Mouse (Mus musculus): ENCODE results near the gene Kmt2b. TPM values are rescaled to one million over a fixed set of nuclear protein-coding genes. Genes with fewer than 3 reads are reported as not detected.

Gene Kmt2b
- polyA plus RNA-seq (2014; fragmentation: Illumina TruSeq; extraction: RNeasy Lipid Tissue Mini Kit (QIAGEN cat#74804); ENCODE audit: low replicate concordance): 4.6 TPM

DNA sequence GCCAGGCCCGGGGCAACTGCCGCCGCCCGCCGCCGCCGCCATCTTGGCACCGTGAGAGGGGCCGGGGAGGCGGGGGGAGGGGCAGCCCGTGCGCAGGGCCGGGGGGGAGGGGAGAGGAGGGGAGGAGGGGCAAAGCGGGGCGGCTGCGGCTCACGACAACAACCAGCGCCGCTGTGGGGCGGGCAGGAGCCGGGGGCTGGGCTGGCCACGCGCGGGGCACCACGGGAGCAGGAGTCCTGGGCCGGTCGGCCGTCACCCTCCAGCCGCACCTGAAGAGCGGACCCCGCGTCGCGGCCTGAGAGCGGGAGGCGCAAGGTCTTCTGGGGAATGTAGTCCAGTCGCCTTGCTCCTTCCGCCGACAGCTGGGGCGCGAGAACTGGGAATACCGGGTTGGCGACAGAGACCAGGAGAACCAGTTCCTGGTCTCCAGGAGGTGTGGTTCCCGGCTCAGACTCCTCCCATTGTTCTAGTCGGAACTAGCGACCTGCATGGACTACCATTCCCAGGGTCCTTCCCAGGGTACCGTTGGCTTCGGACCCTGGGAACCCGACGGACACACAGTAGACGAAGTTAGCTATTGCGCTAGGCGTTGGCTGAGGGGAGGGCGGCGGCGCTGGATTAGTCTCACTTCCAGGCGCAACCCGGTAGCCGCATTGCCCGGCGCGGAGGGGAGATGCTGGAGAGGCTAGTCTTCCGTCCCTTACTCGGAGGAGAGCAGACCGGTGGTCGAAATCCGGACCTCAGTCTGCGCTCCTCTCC, at the start of gene Kmt2b:
TSS of gene Kmt2b (minus strand) at position 51 of the 759 bp plus-strand sequence.

DNA sequence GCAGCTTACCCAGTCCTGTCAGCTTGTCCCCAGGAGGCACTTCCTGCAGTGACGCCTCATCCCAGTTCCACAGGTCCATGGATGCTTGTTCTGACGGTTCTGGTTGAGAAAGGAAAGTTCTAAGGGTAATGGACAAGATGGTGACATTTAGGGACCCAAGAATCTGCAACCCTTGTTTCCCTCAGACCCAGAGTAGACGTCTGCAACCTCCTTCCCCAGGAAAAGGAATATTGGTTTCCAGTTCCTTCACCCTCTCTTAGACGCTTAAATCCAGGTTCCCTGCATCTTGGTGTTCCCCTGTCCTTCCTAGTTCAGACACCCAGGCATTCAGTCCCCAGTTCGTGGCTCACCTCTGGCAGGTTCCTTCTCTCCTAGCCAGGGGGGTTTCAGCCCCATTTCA, 47.2 kb upstream of the Kmt2b start, which contains the start of gene Etv2:
TSS of gene Etv2 (minus strand) at position 101 of the 400 bp plus-strand sequence.

DNA sequence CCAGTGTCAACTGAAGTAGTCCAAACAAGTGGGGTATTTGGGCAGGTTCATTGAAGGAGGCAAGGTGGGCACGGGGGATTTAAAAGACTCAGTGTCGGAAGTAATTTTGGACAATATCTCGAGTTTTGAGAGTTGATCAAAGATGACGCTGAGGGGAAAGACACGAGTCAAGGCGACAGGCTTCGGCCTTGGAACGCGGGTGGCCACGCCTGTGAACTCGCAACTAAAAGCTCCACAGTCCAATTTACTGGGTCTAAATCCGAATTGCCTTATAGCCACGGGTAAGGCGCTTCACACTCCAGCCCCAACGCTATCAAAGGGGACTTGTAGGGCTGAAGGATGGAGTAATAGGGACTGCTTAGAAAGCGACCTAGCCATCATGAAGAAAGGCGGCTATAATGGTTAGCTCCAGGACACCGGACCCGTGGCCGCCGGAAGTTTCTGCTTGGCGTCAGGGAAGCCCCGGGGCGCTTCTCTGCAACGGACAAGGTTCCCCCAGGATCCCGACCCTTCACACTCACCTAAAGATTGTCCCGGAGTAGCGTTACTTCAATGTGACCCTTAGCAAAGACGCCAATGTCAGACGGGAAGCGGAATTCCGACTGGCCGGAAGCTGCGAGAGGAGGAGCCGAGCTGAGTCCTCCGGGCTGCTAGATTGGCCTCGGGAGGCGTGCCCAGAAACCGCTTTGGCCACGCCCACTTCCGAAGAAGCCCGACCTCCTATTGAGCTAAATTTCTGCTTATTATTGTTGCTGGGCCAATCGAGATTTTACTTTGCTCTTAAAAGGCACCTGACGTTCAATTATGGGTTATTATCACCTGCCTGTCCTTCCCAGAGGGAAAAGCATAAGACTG, 37.2 kb upstream of the Kmt2b start, which contains the start of gene Cox6b1:
TSS of gene Cox6b1 (minus strand) at position 622 of the 855 bp plus-strand sequence.

DNA sequence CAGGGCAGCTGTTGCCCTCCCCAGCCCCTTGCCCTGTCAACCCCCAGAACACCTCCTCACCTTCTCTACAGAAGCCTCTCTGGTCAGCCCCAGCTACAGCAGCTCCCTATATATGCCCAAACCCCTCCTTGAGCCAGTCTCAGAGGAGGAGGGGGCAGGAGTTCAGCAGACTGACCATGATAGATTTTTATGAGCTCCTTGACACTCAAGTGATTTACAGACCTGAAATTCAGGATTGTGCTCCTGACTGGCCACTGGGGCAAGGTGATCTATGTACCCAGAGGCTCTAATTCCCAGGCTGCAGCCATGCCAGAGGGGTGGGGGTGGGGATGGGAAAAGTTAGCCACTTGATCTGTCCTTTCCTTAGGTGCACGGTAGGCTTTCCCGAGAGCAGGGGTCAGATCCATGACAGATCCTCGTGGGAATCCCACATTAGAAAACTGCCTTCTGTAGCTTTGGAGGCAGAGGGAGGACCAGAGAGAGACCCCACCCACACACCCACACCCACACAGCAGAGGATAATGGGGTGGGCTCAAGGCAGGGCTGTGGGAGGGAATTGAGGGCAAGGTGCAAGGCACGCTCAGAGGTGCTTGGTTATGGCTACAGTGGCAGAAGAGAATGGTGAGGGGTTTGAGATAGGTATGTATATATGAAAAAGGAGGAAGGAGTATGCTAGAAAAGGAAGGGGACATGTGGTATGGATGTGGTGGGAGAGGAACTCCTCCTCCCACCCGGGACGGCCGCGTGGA, 24.3 kb upstream of the Kmt2b start, which contains the start of gene Upk1a:
TSS of gene Upk1a (minus strand) at position 194 of the 749 bp plus-strand sequence.

DNA sequence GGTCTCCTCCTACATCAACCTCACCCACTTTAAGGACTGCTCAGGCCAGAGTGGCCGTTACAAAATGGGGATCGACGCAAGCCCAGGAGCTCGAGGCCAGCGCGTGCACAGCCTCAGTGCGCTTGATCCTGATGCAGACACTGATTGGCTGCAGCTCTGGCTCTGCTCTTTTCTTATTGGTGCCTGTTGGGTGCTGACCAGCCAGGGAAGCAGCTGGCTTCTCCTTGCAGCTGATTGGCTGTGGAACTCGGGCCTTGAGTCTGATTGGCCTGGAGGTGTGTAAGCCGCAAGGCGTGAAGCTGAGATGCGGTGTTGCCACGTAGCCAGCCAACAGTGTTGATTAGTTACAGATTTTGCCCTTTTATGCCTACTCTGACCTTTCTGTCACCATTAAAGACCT, 10.3 kb upstream of the Kmt2b start, which contains the start of gene Zbtb32:
TSS of gene Zbtb32 (minus strand) at position 124 of the 400 bp plus-strand sequence.

DNA sequence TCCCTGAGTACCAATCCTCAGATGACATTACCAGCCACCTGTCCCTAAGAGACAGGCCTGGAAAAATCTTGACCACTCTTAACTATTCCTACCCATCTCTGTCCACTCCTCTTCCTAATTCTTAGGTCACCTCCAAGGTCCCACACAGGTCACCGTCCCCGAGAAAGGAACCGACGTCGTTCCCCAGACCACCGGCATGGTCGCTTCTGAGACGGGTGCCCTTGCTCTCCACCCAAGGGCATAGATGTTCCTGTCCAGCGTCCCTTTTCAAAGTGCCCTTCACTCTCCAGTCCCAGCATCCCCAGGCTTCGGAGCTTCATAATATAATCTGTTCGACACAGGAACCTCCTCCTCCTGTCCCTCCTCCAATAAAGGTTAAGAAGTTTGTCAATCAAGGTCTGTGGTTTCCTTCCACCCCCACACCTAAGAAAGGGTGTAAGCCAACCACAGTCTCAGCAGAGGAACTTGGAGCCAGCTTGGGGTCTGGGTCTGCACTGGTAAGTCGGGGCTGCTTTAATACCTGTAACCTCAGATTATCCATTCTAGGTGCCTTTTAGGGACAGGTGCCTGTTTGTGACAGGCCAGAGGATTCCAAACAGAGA, 23.5 kb downstream of the Kmt2b start, which contains the start of gene Igflr1:
TSS of gene Igflr1 (plus strand) at position 458 of the 602 bp plus-strand sequence.

DNA sequence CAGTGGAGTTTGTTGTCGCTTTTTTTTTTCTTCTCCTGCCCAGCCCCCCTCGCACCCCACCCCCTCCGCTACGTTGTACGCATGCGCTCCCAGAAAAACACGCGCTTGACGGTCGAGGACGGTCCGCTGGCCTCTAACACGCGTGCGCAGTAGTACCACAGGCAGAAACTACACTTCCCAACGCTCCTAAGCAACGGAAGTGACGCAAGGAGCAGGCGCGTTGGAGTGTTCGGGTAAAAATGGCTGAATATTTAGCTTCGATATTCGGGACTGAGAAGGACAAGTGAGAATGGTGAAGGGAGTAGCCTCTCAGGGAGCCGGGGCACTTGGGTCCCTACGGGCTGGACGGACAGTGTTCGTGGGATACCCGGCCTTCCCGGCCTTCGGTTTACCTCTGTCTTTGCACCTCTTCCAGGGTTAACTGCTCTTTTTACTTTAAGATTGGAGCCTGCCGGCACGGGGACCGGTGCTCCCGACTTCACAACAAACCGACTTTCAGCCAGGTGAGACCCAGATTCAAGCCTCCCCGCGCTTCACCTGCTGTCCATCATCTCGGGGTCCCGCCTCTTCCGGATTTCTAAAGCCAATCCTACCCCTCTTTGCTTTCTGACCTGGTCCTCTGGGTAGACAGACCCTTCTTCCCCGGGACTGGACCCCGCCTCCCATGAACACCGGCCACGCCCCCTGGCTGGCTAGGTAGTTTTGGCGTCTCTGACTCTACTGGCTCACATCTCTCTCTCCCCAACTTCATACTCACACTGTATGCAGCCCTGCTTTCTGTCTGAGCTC, 25.2 kb downstream of the Kmt2b start, which contains the start of the genes U2af1l4, Gm49396 and Psenen:
TSS of gene U2af1l4 (plus strand) at position 185 of the 789 bp plus-strand sequence.
TSS of gene Gm49396 (plus strand) at position 228 of the 789 bp plus-strand sequence.
TSS of gene Psenen (minus strand) at position 511 of the 789 bp plus-strand sequence.

DNA sequence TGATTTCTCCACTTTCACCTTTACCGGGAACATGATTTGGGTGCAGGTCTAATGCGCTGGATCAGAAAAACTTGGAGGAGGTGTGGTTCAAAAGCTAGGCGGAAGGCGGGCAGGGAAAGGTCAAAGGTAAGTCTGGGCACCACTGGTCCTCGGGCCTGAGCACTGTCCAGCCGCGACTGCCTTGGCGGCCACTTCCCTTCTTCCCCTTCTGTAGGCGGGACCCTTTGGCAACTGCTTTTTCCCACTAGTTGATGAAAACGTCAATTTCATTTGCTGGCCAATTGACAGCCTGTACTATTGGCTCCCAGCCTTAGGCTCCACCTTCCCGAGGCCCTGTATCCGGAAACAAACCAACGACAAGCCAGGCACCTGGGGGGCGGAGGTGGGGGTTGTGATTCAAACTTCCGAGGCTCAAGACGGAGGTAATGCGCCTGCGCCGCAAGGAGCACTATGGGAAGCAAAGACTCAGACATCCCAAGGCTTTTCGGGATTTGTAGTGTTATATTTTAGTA, 29.0 kb downstream of the Kmt2b start, which contains the start of gene Lin37:
TSS of gene Lin37 (minus strand) at position 396 of the 512 bp plus-strand sequence.

DNA sequence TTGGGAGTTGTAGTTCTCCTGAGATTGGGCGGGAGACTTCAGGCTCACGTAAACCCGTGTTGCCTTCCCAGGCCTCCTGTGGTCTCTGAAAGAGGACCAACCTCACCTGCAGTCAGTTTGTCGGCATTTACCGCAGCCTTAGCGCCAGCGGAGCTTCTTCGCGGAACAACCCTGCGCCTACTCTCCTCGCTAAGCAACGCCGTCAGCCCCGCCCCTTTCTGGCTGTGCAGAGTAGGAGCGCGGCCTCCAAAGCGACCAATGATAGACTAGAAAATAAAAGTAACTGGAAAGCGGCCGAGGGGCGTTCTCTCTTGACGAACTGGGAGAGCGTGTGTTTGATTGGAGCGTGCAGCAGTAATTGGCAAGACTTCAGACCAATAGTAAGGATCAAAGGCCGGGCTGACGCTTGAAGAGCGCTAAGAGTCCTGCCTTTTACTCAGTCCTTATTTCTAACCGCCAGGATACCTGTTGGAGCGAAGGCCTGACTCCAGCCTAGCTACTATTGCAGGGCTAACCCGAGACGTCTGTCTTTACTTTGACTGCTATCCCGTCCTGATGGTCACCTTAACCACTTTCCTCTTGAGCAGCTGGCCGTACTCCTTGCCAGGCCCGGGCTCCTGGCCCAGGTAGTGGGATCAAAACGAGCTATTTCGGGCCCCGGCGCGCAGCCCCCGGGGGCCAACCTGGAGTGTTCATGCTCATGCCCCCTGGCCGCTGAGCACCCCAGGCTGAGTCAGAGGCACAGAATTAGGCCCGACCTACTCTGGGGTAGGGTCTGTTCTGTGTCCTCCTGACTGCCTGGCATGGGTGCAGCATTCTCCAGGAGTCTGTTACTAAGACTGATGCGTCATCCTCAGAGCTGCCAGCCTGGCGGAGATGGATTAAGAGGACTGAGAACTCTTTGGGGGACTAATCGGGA, 36.2 kb downstream of the Kmt2b start, which contains the start of the genes Hspb6 and Proser3:
TSS of gene Hspb6 (plus strand) at position 77 of the 919 bp plus-strand sequence.
TSS of gene Proser3 (minus strand) at position 198 of the 919 bp plus-strand sequence.

DNA sequence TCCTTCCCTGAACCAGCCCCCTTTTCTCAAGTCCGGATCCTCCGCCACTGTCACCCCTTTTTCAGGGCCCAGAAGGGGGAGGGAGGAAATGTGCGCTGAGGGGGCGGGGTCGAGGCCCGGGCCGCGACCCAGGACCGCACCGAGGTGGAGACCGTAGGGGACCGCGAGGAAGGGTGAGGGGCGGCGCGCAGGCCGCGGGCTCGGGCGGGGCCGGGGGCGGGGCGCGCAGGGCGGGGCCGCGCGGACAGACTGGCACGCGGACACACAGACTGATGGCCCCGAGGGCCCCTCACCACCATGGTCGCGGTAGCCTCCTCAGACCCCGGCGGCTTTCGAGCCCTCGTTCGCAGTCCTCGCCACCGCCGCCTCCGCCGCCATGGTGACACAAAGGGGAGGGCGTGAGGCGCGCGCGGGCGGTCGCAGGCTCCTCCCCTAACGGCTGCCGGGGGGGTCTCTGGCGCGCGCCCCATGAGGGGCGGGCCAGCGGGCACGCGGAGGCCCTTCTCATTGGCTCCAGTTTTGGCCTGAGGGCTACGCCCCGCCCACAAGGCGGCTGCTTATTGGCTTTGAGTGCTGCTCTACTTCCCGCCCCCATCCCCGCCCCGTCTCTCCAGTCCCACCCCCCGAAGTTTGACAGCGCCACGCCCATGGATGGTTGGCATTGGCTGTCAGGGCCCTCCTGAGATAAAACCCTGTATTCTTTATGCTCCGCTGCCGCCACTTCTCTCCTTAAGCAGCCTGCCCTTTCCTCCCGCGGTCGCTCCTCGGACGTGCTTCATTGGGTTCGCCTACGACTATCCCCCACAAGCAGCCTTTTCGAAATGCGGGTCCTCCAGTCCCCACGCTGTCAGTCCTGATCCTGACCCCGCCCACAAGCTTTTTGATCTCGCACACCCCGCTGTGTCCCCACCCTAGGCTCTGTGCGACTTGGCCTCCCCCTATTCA, 53.6 kb downstream of the Kmt2b start, which contains the start of gene Arhgap33:
TSS of gene Arhgap33 (minus strand) at position 428 of the 945 bp plus-strand sequence.

Other genes starting within 250 kb of the Kmt2b start
- 0.41 TPM for gene Lrfn3, start 226.0 kb downstream of the Kmt2b start, polyA plus RNA-seq (2014; fragmentation: Illumina TruSeq; extraction: RNeasy Lipid Tissue Mini Kit (QIAGEN cat#74804); ENCODE audit: low replicate concordance)
- 2.8 TPM for gene Tyrobp, start 175.0 kb downstream of the Kmt2b start, polyA plus RNA-seq (2014; fragmentation: Illumina TruSeq; extraction: RNeasy Lipid Tissue Mini Kit (QIAGEN cat#74804); ENCODE audit: low replicate concordance)
- not detected for gene Hcst, start 168.9 kb downstream of the Kmt2b start, polyA plus RNA-seq (2014; fragmentation: Illumina TruSeq; extraction: RNeasy Lipid Tissue Mini Kit (QIAGEN cat#74804); ENCODE audit: low replicate concordance)
- gene Nfkbid, start 167.0 kb downstream of the Kmt2b start, polyA plus RNA-seq (2014; fragmentation: Illumina TruSeq; extraction: RNeasy Lipid Tissue Mini Kit (QIAGEN cat#74804); ENCODE audit: low replicate concordance): 0.67 TPM
- 9.8 TPM for gene Aplp1, start 143.2 kb downstream of the Kmt2b start, polyA plus RNA-seq (2014; fragmentation: Illumina TruSeq; extraction: RNeasy Lipid Tissue Mini Kit (QIAGEN cat#74804); ENCODE audit: low replicate concordance)
- gene Kirrel2, start 131.0 kb downstream of the Kmt2b start, polyA plus RNA-seq (2014; fragmentation: Illumina TruSeq; extraction: RNeasy Lipid Tissue Mini Kit (QIAGEN cat#74804); ENCODE audit: low replicate concordance): not detected
- 0.15 TPM for gene Nphs1, start 130.4 kb downstream of the Kmt2b start, polyA plus RNA-seq (2014; fragmentation: Illumina TruSeq; extraction: RNeasy Lipid Tissue Mini Kit (QIAGEN cat#74804); ENCODE audit: low replicate concordance)
- not detected for gene Prodh2, start 95.1 kb downstream of the Kmt2b start, polyA plus RNA-seq (2014; fragmentation: Illumina TruSeq; extraction: RNeasy Lipid Tissue Mini Kit (QIAGEN cat#74804); ENCODE audit: low replicate concordance)
- gene Arhgap33, start 53.7 kb downstream of the Kmt2b start, polyA plus RNA-seq (2014; fragmentation: Illumina TruSeq; extraction: RNeasy Lipid Tissue Mini Kit (QIAGEN cat#74804); ENCODE audit: low replicate concordance): 0.11 TPM
- 28.5 TPM for gene Hspb6, start 36.5 kb downstream of the Kmt2b start, polyA plus RNA-seq (2014; fragmentation: Illumina TruSeq; extraction: RNeasy Lipid Tissue Mini Kit (QIAGEN cat#74804); ENCODE audit: low replicate concordance)
- gene Proser3, start 36.4 kb downstream of the Kmt2b start, polyA plus RNA-seq (2014; fragmentation: Illumina TruSeq; extraction: RNeasy Lipid Tissue Mini Kit (QIAGEN cat#74804); ENCODE audit: low replicate concordance): 0.97 TPM
- not detected for gene Lin37, start 28.9 kb downstream of the Kmt2b start, polyA plus RNA-seq (2014; fragmentation: Illumina TruSeq; extraction: RNeasy Lipid Tissue Mini Kit (QIAGEN cat#74804); ENCODE audit: low replicate concordance)
- 2.6 TPM for gene U2af1l4, start 25.4 kb downstream of the Kmt2b start, polyA plus RNA-seq (2014; fragmentation: Illumina TruSeq; extraction: RNeasy Lipid Tissue Mini Kit (QIAGEN cat#74804); ENCODE audit: low replicate concordance)
- 6.2 TPM for gene Gm49396, start 25.4 kb downstream of the Kmt2b start, polyA plus RNA-seq (2014; fragmentation: Illumina TruSeq; extraction: RNeasy Lipid Tissue Mini Kit (QIAGEN cat#74804); ENCODE audit: low replicate concordance)
- gene Psenen, start 25.1 kb downstream of the Kmt2b start, polyA plus RNA-seq (2014; fragmentation: Illumina TruSeq; extraction: RNeasy Lipid Tissue Mini Kit (QIAGEN cat#74804); ENCODE audit: low replicate concordance): 17.3 TPM
- gene Igflr1, start 23.3 kb downstream of the Kmt2b start, polyA plus RNA-seq (2014; fragmentation: Illumina TruSeq; extraction: RNeasy Lipid Tissue Mini Kit (QIAGEN cat#74804); ENCODE audit: low replicate concordance): not detected
- gene Zbtb32, start 10.2 kb upstream of the Kmt2b start, polyA plus RNA-seq (2014; fragmentation: Illumina TruSeq; extraction: RNeasy Lipid Tissue Mini Kit (QIAGEN cat#74804); ENCODE audit: low replicate concordance): not detected
- gene Upk1a, start 24.1 kb upstream of the Kmt2b start, polyA plus RNA-seq (2014; fragmentation: Illumina TruSeq; extraction: RNeasy Lipid Tissue Mini Kit (QIAGEN cat#74804); ENCODE audit: low replicate concordance): not detected
- 1,034 TPM for gene Cox6b1, start 37.4 kb upstream of the Kmt2b start, polyA plus RNA-seq (2014; fragmentation: Illumina TruSeq; extraction: RNeasy Lipid Tissue Mini Kit (QIAGEN cat#74804); ENCODE audit: low replicate concordance)
- gene Etv2, start 47.1 kb upstream of the Kmt2b start, polyA plus RNA-seq (2014; fragmentation: Illumina TruSeq; extraction: RNeasy Lipid Tissue Mini Kit (QIAGEN cat#74804); ENCODE audit: low replicate concordance): not detected
- gene Rbm42, start 61.6 kb upstream of the Kmt2b start, polyA plus RNA-seq (2014; fragmentation: Illumina TruSeq; extraction: RNeasy Lipid Tissue Mini Kit (QIAGEN cat#74804); ENCODE audit: low replicate concordance): not detected
- gene Haus5, start 76.3 kb upstream of the Kmt2b start, polyA plus RNA-seq (2014; fragmentation: Illumina TruSeq; extraction: RNeasy Lipid Tissue Mini Kit (QIAGEN cat#74804); ENCODE audit: low replicate concordance): 2.8 TPM
- gene Pmis2, start 82.9 kb upstream of the Kmt2b start, polyA plus RNA-seq (2014; fragmentation: Illumina TruSeq; extraction: RNeasy Lipid Tissue Mini Kit (QIAGEN cat#74804); ENCODE audit: low replicate concordance): not detected
- not detected for gene 2200002J24Rik, start 110.2 kb upstream of the Kmt2b start, polyA plus RNA-seq (2014; fragmentation: Illumina TruSeq; extraction: RNeasy Lipid Tissue Mini Kit (QIAGEN cat#74804); ENCODE audit: low replicate concordance)
- gene Atp4a, start 123.5 kb upstream of the Kmt2b start, polyA plus RNA-seq (2014; fragmentation: Illumina TruSeq; extraction: RNeasy Lipid Tissue Mini Kit (QIAGEN cat#74804); ENCODE audit: low replicate concordance): not detected
- gene Tmem147, start 140.8 kb upstream of the Kmt2b start, polyA plus RNA-seq (2014; fragmentation: Illumina TruSeq; extraction: RNeasy Lipid Tissue Mini Kit (QIAGEN cat#74804); ENCODE audit: low replicate concordance): 4.8 TPM
- not detected for gene Gapdhs, start 155.0 kb upstream of the Kmt2b start, polyA plus RNA-seq (2014; fragmentation: Illumina TruSeq; extraction: RNeasy Lipid Tissue Mini Kit (QIAGEN cat#74804); ENCODE audit: low replicate concordance)
- 0.15 TPM for gene Sbsn, start 162.7 kb upstream of the Kmt2b start, polyA plus RNA-seq (2014; fragmentation: Illumina TruSeq; extraction: RNeasy Lipid Tissue Mini Kit (QIAGEN cat#74804); ENCODE audit: low replicate concordance)
- not detected for gene Dmkn, start 175.0 kb upstream of the Kmt2b start, polyA plus RNA-seq (2014; fragmentation: Illumina TruSeq; extraction: RNeasy Lipid Tissue Mini Kit (QIAGEN cat#74804); ENCODE audit: low replicate concordance)
- gene Krtdap, start 199.2 kb upstream of the Kmt2b start, polyA plus RNA-seq (2014; fragmentation: Illumina TruSeq; extraction: RNeasy Lipid Tissue Mini Kit (QIAGEN cat#74804); ENCODE audit: low replicate concordance): not detected
- 1.7 TPM for gene Ffar2, start 235.0 kb upstream of the Kmt2b start, polyA plus RNA-seq (2014; fragmentation: Illumina TruSeq; extraction: RNeasy Lipid Tissue Mini Kit (QIAGEN cat#74804); ENCODE audit: low replicate concordance)

All from small intestine, adult 10 weeks (tissue).